Mouse (Mus musculus): Measurements from ENCODE around the gene Srebf1.

DNA sequence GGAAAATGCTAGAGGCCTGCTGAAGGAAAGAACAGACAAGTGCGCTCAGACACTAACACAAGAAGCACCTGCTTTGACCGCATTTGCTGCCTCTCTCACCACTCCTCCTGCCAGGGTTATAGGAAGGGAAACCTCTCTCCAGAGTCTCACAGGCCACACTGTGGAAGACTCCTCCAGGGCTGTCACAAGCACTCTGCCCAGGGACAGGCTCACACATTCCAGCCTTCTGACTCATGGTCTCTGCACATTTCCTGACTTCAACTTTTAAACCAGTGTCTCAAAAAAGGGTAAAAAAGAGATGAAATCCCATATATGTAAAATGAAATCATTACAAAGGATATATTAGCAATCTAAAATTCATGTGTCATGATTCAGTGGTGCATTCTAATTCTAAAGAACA is 31.2 kb upstream of the Srebf1 start:
- no peak for TF ChIP-seq CTCF (IDR thresholded peaks at IDR 0.05; ENCODE audit: low read depth)
- TF ChIP-seq EP300 (IDR thresholded peaks at IDR 0.05; ENCODE audit: low read depth): no peak

All from liver, embryonic 14.5 days (tissue).